Mouse (Mus musculus): ENCODE data around the gene Olfr684.

The Olfr684 gene

DNA sequence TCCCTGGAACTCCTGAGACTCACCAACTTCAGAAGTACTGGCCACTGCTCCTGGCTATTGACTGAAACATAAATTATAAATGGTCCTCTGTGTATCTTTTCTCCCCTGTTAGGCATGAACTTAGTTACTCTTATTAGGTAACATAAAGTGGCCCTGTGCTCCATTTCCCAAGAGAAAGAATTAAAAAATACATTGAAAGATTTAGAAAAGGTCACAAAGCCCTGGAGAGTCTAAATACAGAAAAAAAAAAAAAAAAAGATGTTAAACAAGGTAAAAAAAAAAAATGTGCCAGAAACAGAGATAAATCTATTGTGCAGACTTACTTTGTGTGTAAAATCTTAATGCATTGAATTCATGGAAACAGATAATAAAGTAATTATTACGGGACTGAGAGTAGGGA lies at the start of gene Olfr684:
TSS of gene Olfr684 (minus strand) at position 101 of the 400 bp plus-strand sequence.
- DNase-seq (ENCODE audit: low read depth, low spot score) = no peak

DNA sequence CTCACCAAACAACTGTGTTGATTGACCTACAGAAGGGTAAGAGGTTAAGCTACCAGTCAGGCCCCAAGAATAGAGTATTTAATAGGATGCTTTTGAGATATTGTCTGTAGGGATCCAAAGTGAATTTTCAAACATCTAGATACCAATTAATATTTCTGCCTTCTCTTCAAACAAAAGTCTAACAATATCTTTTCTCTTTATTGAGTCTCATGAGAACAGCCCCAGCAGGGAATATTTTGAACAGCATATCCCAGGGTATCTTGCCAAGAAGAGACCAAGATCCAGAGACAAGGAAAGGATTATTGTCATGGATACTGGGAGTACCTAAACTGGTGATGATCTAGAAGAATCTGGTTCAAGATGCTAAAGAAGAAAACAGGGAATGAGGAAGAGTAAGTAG lies 43.9 kb upstream of the Olfr684 start, which contains the start of gene Olfr686:
TSS of gene Olfr686 (minus strand) at position 101 of the 400 bp plus-strand sequence.
- DNase-seq (ENCODE audit: low read depth, low spot score) = no peak

DNA sequence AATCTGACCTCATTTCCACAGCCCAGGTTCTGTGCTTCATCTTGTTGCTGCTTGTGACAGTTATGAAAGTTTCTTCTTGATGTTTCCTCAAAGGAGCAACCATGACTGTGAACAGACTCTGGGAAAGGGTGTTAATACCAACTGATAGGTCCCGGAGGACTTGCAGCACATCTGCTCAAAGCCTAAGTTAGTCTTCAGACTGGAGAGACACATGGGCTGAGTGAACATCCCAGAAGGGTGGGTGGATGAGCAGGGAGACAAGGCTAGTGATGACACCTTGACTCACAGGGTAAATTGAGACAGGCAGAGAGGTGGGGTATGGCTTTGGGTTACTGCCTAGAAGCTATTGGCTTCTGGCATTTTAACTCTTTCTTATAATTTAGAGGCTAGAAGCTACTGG lies 22.5 kb upstream of the Olfr684 start, which contains the start of gene Olfr685:
TSS of gene Olfr685 (minus strand) at position 101 of the 400 bp plus-strand sequence.
- peak; percentile 0 for DNase-seq (ENCODE audit: low read depth, low spot score)

DNA sequence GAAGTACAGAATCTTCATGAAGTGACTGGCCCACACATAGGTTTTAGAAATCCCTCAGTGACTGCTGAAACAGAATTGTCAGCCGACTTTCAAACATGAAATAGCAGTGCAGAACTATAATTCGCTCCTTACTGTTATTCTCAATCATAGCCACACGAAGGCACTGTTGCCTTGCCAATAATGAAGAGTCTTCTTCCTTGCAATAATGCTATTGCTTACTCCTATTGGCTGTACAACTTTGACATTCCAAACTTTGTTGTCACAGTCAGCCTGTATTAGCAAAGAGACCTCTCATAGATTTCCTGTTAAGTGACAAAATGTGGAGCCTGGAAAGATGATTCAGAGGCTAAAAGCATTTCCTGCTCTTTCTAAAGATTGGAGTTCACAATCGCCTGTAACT lies 7.3 kb upstream of the Olfr684 start:
- peak; percentile 6 for DNase-seq (ENCODE audit: low read depth, low spot score)

DNA sequence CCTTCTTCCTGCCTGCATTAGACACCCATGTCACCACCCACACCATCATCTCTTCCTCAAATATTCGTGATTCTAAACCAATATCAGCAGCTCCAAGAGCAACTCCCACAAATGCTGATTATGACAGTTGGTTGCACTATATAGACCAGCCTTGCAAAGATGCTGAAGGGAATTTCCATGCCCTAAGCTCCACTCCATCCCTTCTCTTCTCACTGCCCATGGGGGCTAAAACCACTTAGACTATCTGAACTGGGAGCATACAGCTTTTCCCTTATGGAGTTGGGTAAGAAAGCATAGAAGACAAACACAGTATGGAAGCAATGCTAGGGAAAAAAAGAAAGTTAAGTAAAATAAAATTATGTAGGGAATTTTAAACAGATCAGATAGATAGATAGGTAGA lies 16.5 kb downstream of the Olfr684 start, which contains the start of gene Olfr683:
TSS of gene Olfr683 (minus strand) at position 101 of the 400 bp plus-strand sequence.
- DNase-seq (ENCODE audit: low read depth, low spot score) = no peak

DNA sequence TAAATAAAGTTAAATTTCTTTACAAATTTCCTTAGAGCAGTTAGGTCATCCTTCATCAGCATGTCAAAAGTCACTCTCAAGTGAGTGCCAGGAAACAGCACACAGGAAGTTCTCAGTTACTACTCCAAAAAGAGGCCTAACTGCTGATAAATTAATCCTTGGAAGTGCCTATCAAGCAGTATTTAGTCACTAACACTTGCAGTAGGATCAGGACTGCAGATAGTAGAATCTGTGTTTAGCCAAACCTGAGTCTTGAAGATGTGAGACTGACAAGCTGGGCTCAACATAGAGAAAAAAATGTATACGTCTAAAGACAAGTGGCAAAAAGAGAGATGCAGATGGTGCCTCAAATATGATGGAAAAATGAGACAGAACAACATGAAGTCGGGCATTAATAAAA lies 22.2 kb downstream of the Olfr684 start:
- DNase-seq (ENCODE audit: low read depth, low spot score) = no peak

DNA sequence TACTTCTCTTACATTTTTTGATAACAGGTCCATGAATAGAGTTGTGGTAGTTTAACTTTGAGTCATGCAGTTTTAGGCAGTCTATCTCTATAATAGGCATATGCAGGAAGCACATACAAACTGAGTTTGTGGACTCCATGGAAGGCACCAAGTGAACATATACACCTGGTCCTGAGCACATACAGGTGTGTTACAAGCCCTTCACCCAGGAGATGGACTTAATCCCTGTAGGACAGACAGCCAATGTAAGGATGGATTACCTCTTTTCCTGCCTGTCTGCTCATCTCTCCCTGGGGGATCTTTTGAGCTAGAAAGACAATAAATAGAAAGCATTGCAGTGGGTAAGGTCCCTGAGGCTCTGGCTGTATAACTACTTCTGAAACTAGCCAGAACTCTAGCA lies 46.9 kb downstream of the Olfr684 start, which contains the start of gene Olfr681:
TSS of gene Olfr681 (plus strand) at position 301 of the 400 bp plus-strand sequence.
- DNase-seq (ENCODE audit: low read depth, low spot score) = no peak

Data from mesoderm, embryonic 11.5 days (tissue).